Mouse (Mus musculus) heart, adult 9 months (tissue): ENCODE measurements around the gene Frmd8.

Experiments
- DNase-seq, 2 experiments: peaks; one replicate each; pipeline ENCODE4 v3.0.0; 2022; ENCODE audit warnings: low spot score in 2 of 2

The Frmd8 gene

GRCm38 (mm10) chr19:5838892-5839165, 36.2 kb downstream of the Frmd8 start:
- no peak for DNase-seq

- peak in 1 of 2 experiments; percentile 29 for DNase-seq
Observed at GRCm38 (mm10) chr19:5838136-5838891, 36.8 kb downstream of the Frmd8 start.

DNA sequence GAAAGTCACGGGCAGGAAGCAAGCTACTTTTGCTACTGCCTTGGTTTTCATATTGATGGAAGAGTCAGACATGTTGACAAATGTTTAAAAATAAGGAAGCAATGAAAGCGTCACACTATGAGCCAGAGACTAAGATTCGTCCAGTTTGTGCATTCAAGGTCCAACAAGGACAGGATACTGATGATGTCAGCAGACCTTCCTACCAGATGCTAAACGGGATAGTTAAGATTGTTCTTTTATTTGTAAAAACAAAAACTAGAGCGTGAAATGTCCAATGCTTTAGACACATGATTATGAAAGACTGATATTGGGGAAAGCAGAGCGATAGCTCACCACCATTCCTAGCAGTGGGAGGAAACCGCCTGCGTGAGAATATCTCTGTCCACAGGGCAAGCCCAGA, 37.5 kb downstream of the Frmd8 start:
- DNase-seq: no peak

DNA sequence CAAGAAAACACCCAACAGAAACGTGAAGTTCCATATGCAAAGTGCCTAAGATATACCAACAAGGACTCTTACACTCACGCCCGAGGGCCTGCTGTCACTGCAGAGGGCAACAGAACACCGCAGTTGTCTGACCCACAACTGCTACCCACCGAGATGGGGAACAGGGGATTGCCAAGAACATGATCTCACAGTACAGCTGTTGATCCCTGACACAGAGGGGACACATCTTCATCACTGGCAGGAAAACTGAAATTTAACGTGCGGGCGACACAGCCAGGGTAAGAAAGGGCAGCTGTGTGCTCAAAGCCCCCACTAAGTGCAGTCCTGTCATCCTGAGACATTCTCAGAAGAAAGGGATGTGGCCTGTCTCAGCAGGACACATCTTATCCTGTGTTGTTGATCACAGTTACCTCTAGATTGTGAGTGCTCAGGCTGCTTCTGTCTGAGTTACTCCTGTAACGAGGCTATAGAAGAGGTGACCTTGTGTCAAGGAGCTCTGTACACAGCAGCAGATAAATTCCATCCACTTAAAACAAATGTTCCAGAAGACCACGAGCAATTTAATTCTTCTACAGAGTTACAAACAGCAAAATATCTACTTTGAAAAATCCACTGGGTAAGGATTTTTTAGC, 38.0 kb downstream of the Frmd8 start:
- no peak for DNase-seq

GRCm38 (mm10) chr19:5835922-5836430, 39.1 kb downstream of the Frmd8 start:
- no peak for DNase-seq

DNA sequence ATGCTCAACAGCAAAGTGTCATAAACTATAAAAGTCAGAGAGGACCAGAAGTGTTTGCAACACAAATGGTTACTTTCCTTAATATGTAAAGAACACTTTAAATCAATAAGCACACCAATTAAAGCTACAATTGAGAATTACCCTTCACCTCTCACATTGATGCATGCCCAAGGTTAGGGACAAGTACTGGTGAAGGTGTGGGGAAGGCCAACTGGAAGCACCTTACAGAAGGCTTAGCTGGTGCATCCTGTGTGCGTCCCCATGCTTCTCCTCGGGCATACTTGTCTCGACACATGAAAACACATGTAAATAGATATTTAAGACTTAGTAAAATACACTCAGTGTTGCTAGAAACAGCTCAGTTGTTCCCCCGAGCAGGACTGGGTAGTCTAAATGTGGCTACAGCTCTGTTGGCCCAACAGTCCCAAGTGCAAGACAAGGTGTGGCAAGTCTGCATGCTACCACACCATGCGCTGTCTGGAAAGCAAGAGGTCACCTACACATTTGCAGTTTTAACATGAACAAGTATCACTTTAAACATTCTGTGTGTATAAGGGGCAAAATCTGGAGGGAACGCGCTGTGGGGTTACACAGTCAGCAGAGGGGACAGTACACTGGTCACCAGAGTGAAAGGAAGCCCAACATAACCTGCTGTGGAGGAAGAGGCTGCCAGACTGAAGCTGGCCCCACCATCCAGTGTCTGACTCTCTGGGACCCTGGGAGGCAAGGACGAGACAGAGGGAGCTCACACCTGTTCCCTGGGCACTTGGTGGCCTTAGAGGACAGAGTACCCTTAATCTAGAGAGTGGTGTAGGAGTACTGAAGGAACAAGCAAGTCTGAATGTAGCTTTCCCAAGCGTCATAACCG, 39.8 kb downstream of the Frmd8 start:
- peak in 1 of 2 experiments; percentile 27 for DNase-seq

DNA sequence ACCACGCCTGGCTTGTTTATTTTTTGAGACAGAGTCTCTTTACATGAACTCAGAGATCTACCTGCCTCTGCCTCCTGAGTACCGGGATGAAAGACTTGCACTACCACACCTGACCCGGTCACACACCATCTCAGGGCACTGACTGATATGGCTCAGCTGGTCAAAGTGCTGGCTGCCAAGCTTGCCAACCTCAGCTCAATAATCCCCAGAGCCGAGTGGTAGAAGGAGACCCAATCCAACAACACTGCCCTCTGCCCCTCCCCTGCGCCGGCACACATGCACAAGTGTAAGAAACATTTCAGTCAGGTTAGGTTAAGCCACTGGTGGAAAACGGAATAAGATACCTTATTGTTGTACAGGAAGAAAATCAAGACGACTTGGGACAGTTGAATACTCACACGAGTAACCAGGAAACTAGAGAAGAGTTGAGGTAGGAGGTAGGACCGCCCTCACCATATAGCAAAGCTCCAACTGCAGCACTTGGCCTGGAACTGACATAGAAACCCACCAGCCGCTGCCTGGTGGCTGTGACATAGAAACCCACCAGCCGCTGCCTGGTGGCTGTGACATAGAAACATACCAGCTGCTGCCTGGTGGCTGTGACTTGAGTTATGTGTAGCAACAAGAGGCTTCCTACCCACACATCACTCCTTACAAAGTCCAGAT, 40.7 kb downstream of the Frmd8 start:
- no peak for DNase-seq

- peak in 1 of 2 experiments; percentile 27 for DNase-seq
Observed at GRCm38 (mm10) chr19:5833287-5834100, 41.6 kb downstream of the Frmd8 start.

DNA sequence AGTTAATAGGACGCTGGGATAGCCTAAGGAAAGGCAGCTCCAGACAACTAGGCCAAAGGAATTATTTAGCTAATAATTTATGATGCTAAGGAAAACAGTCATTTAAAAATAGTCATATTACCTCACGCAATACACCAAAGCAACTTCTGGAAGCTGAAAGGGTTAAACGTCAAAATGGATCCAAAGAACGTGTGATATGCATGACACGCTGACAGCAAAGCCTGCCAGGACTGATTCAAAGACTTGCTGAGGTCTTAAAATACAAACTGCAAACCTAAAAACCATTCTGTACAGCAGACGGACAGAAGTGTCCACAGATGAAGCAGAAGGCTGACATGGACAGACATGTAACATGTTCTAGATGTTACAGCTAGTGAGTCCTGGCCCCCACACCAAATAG, 42.7 kb downstream of the Frmd8 start:
- no peak for DNase-seq

DNA sequence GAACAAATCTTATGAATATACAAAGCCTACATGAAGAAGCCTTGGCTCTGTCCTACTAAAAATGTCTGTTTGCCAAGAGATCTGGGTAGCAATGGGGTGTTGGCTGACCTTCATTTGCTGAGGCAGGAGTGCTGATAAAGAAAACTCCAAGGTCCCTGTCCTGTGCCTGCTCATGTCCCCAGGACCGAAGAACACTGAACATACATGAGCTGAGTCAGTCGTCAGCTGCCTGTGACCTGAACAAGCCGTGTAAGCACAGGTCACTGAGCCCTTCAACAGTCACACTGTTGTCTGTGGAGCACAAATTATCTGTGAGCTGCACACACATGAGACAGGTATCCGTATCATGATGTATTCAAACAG, 43.1 kb downstream of the Frmd8 start:
- DNase-seq: no peak

GRCm38 (mm10) chr19:5831224-5831957, 43.7 kb downstream of the Frmd8 start:
- DNase-seq: no peak

GRCm38 (mm10) chr19:5830776-5831175, 44.3 kb downstream of the Frmd8 start:
- no peak for DNase-seq

DNA sequence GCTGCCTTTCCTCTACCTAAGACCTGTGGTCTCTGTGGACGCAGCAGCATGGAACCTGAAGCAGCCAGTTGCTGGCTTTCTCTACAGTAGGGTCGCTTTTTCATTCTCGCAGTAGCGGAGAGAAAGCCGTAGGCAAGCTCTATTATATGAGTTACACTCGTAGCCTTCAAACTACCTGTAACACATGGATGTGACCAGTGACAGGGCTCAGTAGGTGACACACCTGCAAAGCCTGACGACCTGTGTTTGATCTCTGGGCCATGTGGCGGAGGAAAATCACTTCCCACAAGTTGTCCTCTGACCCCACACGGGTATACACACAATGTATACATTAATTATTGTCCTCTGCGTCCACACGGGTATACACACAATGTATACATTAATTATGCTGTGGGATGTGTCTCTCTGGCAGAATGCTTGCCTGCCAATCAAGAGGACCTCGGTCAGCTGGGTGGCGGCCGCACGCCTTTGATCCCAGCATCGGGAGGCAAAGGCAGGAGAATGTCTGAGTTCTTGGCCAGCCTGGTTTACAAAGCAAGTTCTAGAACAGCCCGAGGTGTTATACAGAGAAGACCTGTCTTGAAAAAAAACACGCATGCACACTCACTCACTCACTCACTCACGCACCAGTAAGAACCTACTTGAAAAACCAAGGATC, 45.0 kb downstream of the Frmd8 start:
- DNase-seq: no peak

DNA sequence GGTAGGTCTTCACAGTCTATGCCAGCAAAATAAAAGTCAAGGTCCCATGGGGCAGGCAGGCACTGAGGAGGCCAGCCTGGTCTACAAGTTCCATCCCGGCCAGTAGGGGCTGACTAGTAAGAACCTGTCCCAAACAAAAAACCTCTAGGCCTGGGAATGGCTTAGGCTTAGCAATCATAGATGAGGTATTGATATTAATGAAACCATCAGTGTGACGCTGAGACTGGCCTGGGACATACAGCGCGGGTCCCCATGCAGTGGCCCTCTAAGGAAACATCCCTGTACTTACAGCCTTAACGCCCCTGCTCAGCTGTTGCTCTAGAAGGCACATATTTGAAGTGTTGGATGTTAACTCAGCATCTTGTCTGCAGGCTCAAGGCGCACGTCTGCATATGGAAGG, 46.2 kb downstream of the Frmd8 start:
- no peak for DNase-seq

- DNase-seq: no peak
Observed at GRCm38 (mm10) chr19:5828155-5828554, 46.9 kb downstream of the Frmd8 start.

DNA sequence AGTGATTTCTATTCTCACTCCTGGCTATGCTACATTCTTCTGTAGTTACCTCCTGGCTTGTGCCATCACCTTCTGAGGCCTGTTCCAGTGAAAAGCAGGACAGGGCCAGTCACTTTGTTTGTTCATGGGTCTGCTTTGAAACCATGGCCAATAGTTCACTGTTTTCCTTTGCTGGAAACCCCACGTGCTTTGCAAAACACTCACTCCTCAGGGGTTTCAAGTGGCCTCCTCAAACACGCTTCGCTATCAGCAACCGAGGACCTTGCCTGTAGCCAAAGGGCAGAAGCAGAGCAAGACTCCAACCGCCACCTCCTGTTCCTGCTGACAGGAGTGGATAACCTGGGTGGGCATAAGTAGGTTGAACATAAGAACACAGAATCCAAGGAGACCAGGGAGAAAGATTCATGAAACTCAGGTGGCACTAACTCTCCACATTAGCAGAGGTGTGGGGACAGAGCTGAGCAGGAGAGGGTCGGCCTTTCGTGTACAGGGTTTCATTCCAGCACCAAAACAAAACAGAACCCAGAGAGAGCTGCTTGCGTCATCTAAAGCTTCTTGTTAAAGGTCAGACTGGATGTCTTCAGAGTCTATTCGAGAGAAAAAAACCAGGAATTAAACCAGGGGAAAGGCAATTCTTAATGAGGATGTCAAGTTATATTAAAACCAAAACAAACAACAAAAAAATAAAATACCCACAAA, 47.5 kb downstream of the Frmd8 start:
- no peak for DNase-seq

DNA sequence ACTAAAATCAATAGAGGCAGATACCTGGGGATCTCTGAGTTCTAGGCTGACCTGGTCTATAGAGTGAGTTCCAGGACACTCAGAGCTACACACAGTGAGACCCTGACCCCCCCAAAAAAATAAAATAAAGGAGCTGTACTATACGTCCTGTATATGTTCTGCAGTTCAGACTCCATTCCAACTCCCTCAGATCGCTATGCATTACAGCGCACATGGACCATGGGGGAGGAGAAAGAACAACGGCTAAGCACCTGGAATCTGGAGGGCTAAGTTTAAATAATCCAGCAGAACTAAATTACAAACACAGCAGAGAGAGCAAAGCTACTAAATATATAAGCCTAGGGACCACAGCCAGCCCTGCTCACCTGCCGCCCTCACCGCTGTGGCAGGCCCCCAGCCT, 48.0 kb downstream of the Frmd8 start:
- DNase-seq: no peak

DNA sequence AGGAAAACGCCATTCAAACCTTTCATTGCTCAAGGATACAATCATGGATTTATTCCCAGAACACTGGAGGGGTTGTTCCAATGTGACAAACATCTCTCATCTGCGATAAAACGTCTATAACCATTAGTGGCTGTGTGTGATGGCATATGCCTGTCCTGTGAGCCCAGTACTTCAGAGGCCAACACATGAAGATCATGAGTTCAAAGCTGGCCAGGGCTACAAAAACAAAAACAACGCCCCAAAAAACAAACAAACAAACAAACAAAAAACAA, 48.4 kb downstream of the Frmd8 start:
- DNase-seq: no peak

GRCm38 (mm10) chr19:5825901-5826730, 49.0 kb downstream of the Frmd8 start:
- no peak for DNase-seq
